Mouse (Mus musculus): Measurements from ENCODE around the gene 2410015M20Rik. TPM values are rescaled to one million over a fixed set of nuclear protein-coding genes. Genes with fewer than 3 reads are reported as not detected.

2410015M20Rik gene
- polyA plus RNA-seq, 1 experiment = 169 TPM

DNA sequence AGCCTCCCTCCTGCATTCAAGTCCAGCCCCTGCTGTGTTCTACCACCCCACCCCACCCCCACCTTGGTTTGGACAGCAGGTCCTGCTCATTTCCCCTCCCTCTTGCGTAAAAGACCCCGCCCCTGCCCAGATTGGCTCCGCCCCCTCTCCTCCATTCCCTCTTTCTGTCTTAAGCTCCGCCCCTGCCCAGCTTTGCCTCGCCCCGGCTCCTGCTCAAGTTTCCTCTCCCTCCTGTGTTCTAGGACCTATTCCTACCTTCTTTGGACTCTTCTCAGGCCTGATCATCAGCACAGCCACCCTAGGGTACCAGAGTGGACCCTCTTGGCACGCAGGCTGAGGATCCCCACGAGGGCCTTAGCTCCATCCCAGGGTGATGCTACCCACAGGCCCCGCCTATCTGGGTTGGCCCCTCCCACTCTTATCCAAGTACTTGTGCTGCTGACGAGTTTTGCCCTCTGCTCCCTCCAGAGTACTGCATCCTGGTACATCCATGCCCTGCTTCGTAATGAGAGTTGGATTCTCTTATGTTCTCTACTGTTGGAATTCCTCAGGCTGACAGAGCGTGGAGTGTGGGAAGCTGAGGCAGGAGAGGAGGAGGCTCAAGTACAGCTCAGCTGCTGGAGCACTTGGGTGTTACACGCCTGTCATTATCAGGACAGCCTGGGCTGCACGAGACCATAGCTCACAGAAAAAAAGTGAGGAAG, 2.4 kb upstream of the 2410015M20Rik start:
- no peak for DNase-seq
- 26% methylated on average over 14 of the region's 14 CpGs for WGBS
- no peak overlapping the region for H3K4me3 ChIP-seq (replicated peaks; ENCODE audit: insufficient read depth, low read depth, low read length)
- H3K27ac ChIP-seq (ENCODE audit: insufficient read depth, low read length) = no peak overlapping the region
- no peaks in the 10 kb centered on the region for H3K27me3 ChIP-seq (ENCODE audit: control insufficient read depth, insufficient read depth, low read length)
- TF ChIP-seq POLR2A (IDR thresholded peaks at IDR 0.05; ENCODE audit: borderline replicate concordance, insufficient read depth, low read length) (no peak), CTCF (IDR thresholded peaks at IDR 0.05; ENCODE audit: borderline replicate concordance, insufficient read depth, low read depth, low read length) (no peak)
- peaks cover 16% of the 10 kb centered on the region for H3K4me1 ChIP-seq (ENCODE audit: control insufficient read depth, insufficient read depth, low read length)

DNA sequence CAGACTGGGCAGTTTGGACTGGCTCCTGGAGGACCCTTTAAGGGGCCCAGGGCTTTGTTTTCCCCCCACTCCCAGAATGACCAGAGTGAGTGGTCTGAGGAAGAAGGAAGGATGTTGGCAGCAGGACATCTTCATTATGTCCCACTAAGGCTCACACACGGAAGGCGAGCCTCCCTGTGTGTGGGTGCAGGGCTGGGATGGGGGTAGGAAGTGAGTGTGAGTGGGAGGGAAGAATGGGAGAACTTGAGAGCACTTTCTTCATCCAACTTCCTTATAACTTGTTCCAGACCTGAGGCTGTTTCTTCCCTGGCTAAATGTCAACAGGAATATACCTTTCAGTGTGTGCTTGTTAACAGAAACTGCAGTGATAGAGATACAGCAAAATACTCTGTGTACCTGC, 1.8 kb upstream of the 2410015M20Rik start:
- DNase-seq = no peak
- H3K4me3 ChIP-seq (replicated peaks; ENCODE audit: insufficient read depth, low read depth, low read length) = no peak overlapping the region
- H3K4me1 ChIP-seq (ENCODE audit: control insufficient read depth, insufficient read depth, low read length) = peaks cover 16% of the 10 kb centered on the region
- TF ChIP-seq POLR2A (IDR thresholded peaks at IDR 0.05; ENCODE audit: borderline replicate concordance, insufficient read depth, low read length) (no peak), CTCF (IDR thresholded peaks at IDR 0.05; ENCODE audit: borderline replicate concordance, insufficient read depth, low read depth, low read length) (no peak)
- WGBS = 61% methylated on average over 2 of the region's 2 CpGs
- no peak overlapping the region for H3K27ac ChIP-seq (ENCODE audit: insufficient read depth, low read length)
- no peaks in the 10 kb centered on the region for H3K27me3 ChIP-seq (ENCODE audit: control insufficient read depth, insufficient read depth, low read length)

DNA sequence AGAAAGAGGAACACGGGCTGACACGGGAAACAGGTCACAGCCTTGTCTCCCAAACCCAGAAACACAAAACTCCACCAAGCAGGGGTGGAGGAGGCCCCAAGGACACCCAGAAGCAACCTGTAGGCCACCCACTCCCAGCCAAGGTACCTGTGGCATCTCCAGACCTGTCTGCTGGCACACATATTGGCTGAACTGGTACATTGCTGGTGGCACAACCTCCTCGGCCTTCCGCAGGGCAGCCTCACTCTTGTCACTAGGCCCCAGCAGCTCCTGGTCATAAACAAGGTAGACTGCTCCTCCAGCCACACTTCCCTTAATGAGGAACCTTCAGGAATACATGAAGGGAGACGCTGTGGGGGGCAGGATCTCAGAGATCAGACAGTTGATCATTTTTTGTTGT, 872 bp downstream of the 2410015M20Rik start:
- Histone ChIP-seq H3K27ac (ENCODE audit: insufficient read depth, low read length) (peak overlapping the region; percentile 1; the same call in 1 of the 2 replicates), H3K27me3 (ENCODE audit: control insufficient read depth, insufficient read depth, low read length) (no peaks in the 10 kb centered on the region), H3K4me1 (ENCODE audit: control insufficient read depth, insufficient read depth, low read length) (peaks cover 9% of the 10 kb centered on the region), H3K4me3 (replicated peaks; ENCODE audit: insufficient read depth, low read depth, low read length) (peak overlapping the region; percentile 23)
- TF ChIP-seq CTCF (IDR thresholded peaks at IDR 0.05; ENCODE audit: borderline replicate concordance, insufficient read depth, low read depth, low read length) (no peak), POLR2A (IDR thresholded peaks at IDR 0.05; ENCODE audit: borderline replicate concordance, insufficient read depth, low read length) (no peak)
- DNase-seq = no peak
- 49% methylated on average over 5 of the region's 5 CpGs for WGBS

DNA sequence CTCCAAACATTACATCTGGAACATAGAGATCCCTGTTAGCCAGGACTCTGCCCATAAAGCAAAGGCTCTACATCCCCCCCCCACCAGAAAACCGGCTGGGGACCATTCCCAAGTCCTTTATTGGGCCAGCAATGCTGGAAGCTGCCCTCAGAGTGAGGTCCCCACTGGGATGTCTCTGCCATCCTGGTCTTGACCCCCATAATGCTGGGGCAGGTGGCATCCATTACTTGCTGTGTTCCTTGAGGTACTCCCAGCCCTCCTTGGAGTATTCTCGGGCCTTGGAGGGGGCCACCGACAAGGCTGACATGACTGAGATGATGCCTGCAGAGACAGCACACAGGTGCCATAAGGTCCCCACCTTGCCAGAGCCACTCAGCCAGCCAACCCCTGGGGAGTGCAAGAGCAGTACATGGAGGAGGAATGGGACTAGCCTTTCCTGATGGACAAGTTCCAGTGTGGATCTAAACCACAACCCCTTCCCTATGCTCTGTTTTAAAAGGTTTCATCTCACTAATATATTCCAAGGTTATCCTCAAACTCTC, 2.0 kb downstream of the 2410015M20Rik start:
- Histone ChIP-seq H3K27me3 (ENCODE audit: control insufficient read depth, insufficient read depth, low read length) (no peaks in the 10 kb centered on the region), H3K27ac (ENCODE audit: insufficient read depth, low read length) (no peak overlapping the region), H3K4me1 (ENCODE audit: control insufficient read depth, insufficient read depth, low read length) (peaks cover 19% of the 10 kb centered on the region), H3K4me3 (replicated peaks; ENCODE audit: insufficient read depth, low read depth, low read length) (no peak overlapping the region)
- no peak for DNase-seq
- 28% methylated on average over 3 of the region's 3 CpGs for WGBS
- TF ChIP-seq CTCF (IDR thresholded peaks at IDR 0.05; ENCODE audit: borderline replicate concordance, insufficient read depth, low read depth, low read length) (no peak), POLR2A (IDR thresholded peaks at IDR 0.05; ENCODE audit: borderline replicate concordance, insufficient read depth, low read length) (no peak)

DNA sequence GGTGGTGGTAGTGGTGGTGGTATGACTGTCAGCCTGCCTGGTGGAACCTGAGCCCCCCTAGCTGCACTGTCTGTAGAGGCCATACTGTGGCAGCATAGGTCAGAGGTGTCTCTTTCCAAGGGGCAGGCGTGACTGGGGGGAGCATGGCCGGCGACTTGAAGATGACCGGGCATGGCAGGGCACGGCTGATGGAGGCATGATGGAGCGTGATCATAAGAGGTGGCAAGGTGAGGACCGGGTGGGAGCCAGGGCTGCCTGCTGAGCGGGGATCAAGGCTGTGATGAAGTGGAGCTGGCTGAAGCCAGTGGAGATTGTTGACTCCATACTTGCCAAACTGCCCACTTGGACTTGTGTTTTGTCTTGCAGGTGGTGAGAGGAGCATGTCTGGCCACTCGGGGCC, 4.1 kb downstream of the 2410015M20Rik start:
- TF ChIP-seq CTCF (IDR thresholded peaks at IDR 0.05; ENCODE audit: borderline replicate concordance, insufficient read depth, low read depth, low read length) = no peak
- TF ChIP-seq POLR2A (IDR thresholded peaks at IDR 0.05; ENCODE audit: borderline replicate concordance, insufficient read depth, low read length) = no peak
- Histone ChIP-seq H3K27me3 (ENCODE audit: control insufficient read depth, insufficient read depth, low read length) (no peaks in the 10 kb centered on the region), H3K27ac (ENCODE audit: insufficient read depth, low read length) (no peak overlapping the region), H3K4me3 (replicated peaks; ENCODE audit: insufficient read depth, low read depth, low read length) (no peak overlapping the region), H3K4me1 (ENCODE audit: control insufficient read depth, insufficient read depth, low read length) (peaks cover 24% of the 10 kb centered on the region)
- WGBS = 60% methylated on average over 9 of the region's 9 CpGs
- no peak for DNase-seq

DNA sequence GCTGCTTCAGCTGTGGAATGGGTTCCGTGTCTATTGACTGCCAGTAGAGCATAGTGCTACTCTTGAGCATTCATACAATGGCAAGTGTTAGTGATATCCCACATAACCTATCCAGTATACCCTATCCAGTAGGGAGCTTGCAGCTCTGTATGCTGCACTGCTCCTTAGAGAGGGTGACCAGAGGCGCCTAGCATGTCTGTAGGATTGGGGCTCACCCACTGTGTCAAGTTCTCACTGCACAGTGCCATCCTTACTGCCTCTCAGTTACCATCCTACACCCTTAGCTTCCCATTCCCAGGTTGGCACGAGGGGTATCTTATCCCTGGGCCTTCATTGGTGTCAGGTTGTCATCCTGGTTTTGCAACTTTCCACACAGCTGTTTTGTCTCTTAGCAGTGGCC, 5.1 kb downstream of the 2410015M20Rik start:
- WGBS = 84% methylated on average over 3 of the region's 3 CpGs

DNA sequence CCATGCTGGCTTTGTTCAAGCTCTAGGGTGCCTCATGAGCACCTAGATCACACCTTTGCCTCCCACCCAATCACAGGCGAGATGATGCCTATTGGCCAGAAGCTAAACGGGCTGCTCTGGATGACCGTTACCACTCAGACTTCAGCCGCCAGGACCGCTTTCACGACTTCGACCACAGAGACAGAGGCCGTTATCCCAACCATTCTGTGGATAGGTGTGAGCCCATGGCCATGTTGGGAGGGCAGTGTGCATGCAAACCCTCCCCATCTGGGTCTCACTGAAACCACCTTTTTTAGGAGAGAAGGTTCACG, 5.5 kb downstream of the 2410015M20Rik start:
- Histone ChIP-seq H3K4me3 (replicated peaks; ENCODE audit: insufficient read depth, low read depth, low read length) (no peak overlapping the region), H3K27ac (ENCODE audit: insufficient read depth, low read length) (peak overlapping the region; percentile 30; the same call in 1 of the 2 replicates), H3K27me3 (ENCODE audit: control insufficient read depth, insufficient read depth, low read length) (no peaks in the 10 kb centered on the region), H3K4me1 (ENCODE audit: control insufficient read depth, insufficient read depth, low read length) (peaks cover 24% of the 10 kb centered on the region)
- TF ChIP-seq POLR2A (IDR thresholded peaks at IDR 0.05; ENCODE audit: borderline replicate concordance, insufficient read depth, low read length) (no peak), CTCF (IDR thresholded peaks at IDR 0.05; ENCODE audit: borderline replicate concordance, insufficient read depth, low read depth, low read length) (no peak)
- DNase-seq = no peak
- 82% methylated on average over 9 of the region's 9 CpGs for WGBS

More for the DNA sequence above, 5.1 kb downstream of the 2410015M20Rik start:
- Histone ChIP-seq H3K4me3 (replicated peaks; ENCODE audit: insufficient read depth, low read depth, low read length) (no peak overlapping the region), H3K27me3 (ENCODE audit: control insufficient read depth, insufficient read depth, low read length) (no peaks in the 10 kb centered on the region), H3K27ac (ENCODE audit: insufficient read depth, low read length) (no peak overlapping the region), H3K4me1 (ENCODE audit: control insufficient read depth, insufficient read depth, low read length) (peaks cover 24% of the 10 kb centered on the region)
- no peak for DNase-seq
- TF ChIP-seq POLR2A (IDR thresholded peaks at IDR 0.05; ENCODE audit: borderline replicate concordance, insufficient read depth, low read length) (no peak), CTCF (IDR thresholded peaks at IDR 0.05; ENCODE audit: borderline replicate concordance, insufficient read depth, low read depth, low read length) (no peak)

Data from cerebellum, adult 2 months (tissue).